ENCODE assay signal across 8 mouse cellular contexts in genomic region chr6:144644711-144645110, GRCm38 (mm10).
DNase-seq lines count a peak whose midpoint lies in the region; ATAC-seq and TF ChIP-seq lines count a peak whose summit lies in the region.
"Had no signal": no experiment of that assay in that cellular context is flagged by ENCODE, and none has a peak within 500 bp of the region (broad histone marks: within the 10 kb centered on the region; RNA-seq: fewer than 3 reads in every experiment).

No protein-coding gene starts in this region.

- no peak overlapping the region for H3K4me2 ChIP-seq in limb, embryonic 14.5 days (replicated peaks; ENCODE audit: low read depth, low read length, severe bottlenecking)
- H3K4me2 ChIP-seq: embryonic facial prominence, embryonic 15.5 days had no signal

- H3K9ac ChIP-seq in limb, embryonic 14.5 days (ENCODE audit: low read depth, low read length, severe bottlenecking): no peak overlapping the region
- H3K9ac ChIP-seq: embryonic facial prominence, embryonic 15.5 days had no signal

- WGBS in limb, embryonic 14.5 days: 58% methylated on average over 4 of the region's 4 CpGs

- H3K4me3 ChIP-seq in gastrocnemius, adult 2 months: no peak overlapping the region
- H3K4me3 ChIP-seq in limb, embryonic 14.5 days (replicated peaks; ENCODE audit: low read length): no peak overlapping the region
- H3K4me3 ChIP-seq: embryonic facial prominence, embryonic 15.5 days had no signal

- DNase-seq in left cerebral cortex, postnatal 14 days (ENCODE audit: low spot score in 2 of 2): peak; percentile 32 to 44
- DNase-seq in left cerebral cortex, postnatal 25 days (ENCODE audit: low spot score in 2 of 2): no peak
- peak; percentile 37 to 52 for DNase-seq in adrenal gland, adult 18-20 months (ENCODE audit: low spot score in 2 of 2)
- peak; percentile 57 for DNase-seq in gastrocnemius, adult 2 months
- peak; percentile 45 for DNase-seq in limb, embryonic 14.5 days (ENCODE audit: low spot score)
- DNase-seq in retina, postnatal 1 day: peak; percentile 41

- peak; percentile 63 for TF ChIP-seq CTCF in gastrocnemius, adult 2 months (IDR thresholded peaks at IDR 0.05)

- H3K27me3 ChIP-seq in limb, embryonic 14.5 days (ENCODE audit: control insufficient read depth, insufficient read depth, low read length): no peaks in the 10 kb centered on the region
- H3K27me3 ChIP-seq: embryonic facial prominence, embryonic 15.5 days had no signal

- no peak overlapping the region for H3K27ac ChIP-seq in gastrocnemius, adult 2 months
- H3K27ac ChIP-seq in limb, embryonic 14.5 days (replicated peaks; ENCODE audit: low read depth, low read length): no peak overlapping the region
- H3K27ac ChIP-seq: embryonic facial prominence, embryonic 15.5 days had no signal

- H3K4me1 ChIP-seq in limb, embryonic 14.5 days (ENCODE audit: control insufficient read depth, insufficient read depth, low read length): peaks cover 9% of the 10 kb centered on the region
- H3K4me1 ChIP-seq: embryonic facial prominence, embryonic 15.5 days had no signal

- ATAC-seq in limb, embryonic 14.5 days (ENCODE audit: low FRiP score, low read depth): no peak
- ATAC-seq in inflammation-experienced regulatory T-cells, adult 6 months: no peak

- no peak for TF ChIP-seq POLR2A in limb, embryonic 14.5 days (IDR thresholded peaks at IDR 0.05; ENCODE audit: borderline replicate concordance, extremely low read depth, insufficient read depth, insufficient read length)

- no peaks in the 10 kb centered on the region for H3K36me3 ChIP-seq in limb, embryonic 14.5 days (ENCODE audit: control insufficient read depth, insufficient read depth, low read length)
- H3K36me3 ChIP-seq: embryonic facial prominence, embryonic 15.5 days had no signal

- intact Hi-C loops in left cerebral cortex, postnatal 14 days (cut with DNase I): no loop called here
- intact Hi-C loops in left cerebral cortex, postnatal 25 days (cut with DNase I): no loop called here
- intact Hi-C loops in gastrocnemius, adult 2 months (cut with DNase I): loop anchor here (10.0 kb wide), 1 partner anchor 170 kb away; no protein-coding TSS in a partner anchor

- H3K9me3 ChIP-seq in limb, embryonic 14.5 days (ENCODE audit: control insufficient read depth, low read length): no peaks in the 10 kb centered on the region
- H3K9me3 ChIP-seq: embryonic facial prominence, embryonic 15.5 days had no signal

Comparison
In these comparisons a context has a peak if more than half of its experiments do, and no peak if none do; other contexts are left out.
1. DNase-seq: peak in left cerebral cortex, postnatal 14 days (2 of 2), adrenal gland, adult 18-20 months (2 of 2), gastrocnemius, adult 2 months (single experiment), limb, embryonic 14.5 days (single experiment) and retina, postnatal 1 day (single experiment); none in left cerebral cortex, postnatal 25 days (0 of 2).